Mouse (Mus musculus) embryonic facial prominence, embryonic 15.5 days (tissue): ENCODE results near the gene Mios. TPM values are rescaled to one million over a fixed set of nuclear protein-coding genes. Genes with fewer than 3 reads are reported as not detected.

Experiments used
- ATAC-seq: fragments of 200-750 bp; cut with Nextera tagmentation; 2 replicates; pipeline ENCODE4 v1.8.0; 2017; ENCODE audit warnings: low read depth, moderate TSS enrichment; ENCODE audit not compliant: insufficient number of reproducible peaks, low FRiP score, low TSS enrichment
- H3K27ac ChIP-seq: fragments of 300-500 bp; sonication (generic); replicated peaks from 2 replicates; pipeline ENCODE4 v1.5.1; 2015; ENCODE audit warnings: mild to moderate bottlenecking, inconsistent platforms
- H3K27me3 ChIP-seq: fragments of 300-500 bp; sonication (generic); 2 replicates; pipeline ENCODE4 v1.6.1; 2015; ENCODE audit warnings: inconsistent platforms
- H3K36me3 ChIP-seq: fragments of 300-500 bp; sonication (generic); 2 replicates; pipeline ENCODE4 v1.6.1; 2015; ENCODE audit warnings: mild to moderate bottlenecking, inconsistent platforms
- H3K4me1 ChIP-seq: fragments of 300-500 bp; sonication (generic); 2 replicates; pipeline ENCODE4 v1.6.1; 2015; ENCODE audit warnings: inconsistent platforms
- H3K4me2 ChIP-seq: fragments of 300-500 bp; sonication (generic); replicated peaks from 2 replicates; pipeline ENCODE4 v1.6.1; 2015; ENCODE audit warnings: mild to moderate bottlenecking, inconsistent platforms
- H3K4me3 ChIP-seq: fragments of 300-500 bp; sonication (generic); replicated peaks from 2 replicates; pipeline ENCODE4 v1.5.1; 2015; ENCODE audit warnings: mild to moderate bottlenecking, inconsistent platforms
- H3K9ac ChIP-seq: fragments of 300-500 bp; sonication (generic); 2 replicates; pipeline ENCODE4 v1.6.1; 2015; ENCODE audit warnings: inconsistent platforms
- H3K9me3 ChIP-seq: fragments of 300-500 bp; sonication (generic); replicated peaks from 2 replicates; pipeline ENCODE4 v1.6.1; 2016; ENCODE audit warnings: inconsistent platforms
- WGBS: fragments of 180-500 bp; shearing (Covaris S2); methylation state at CpG from one replicate; pipeline ENCODE4 v1.1.7; 2015; 5-methylcytosine and 5-hydroxymethylcytosine counted together
- polyA plus RNA-seq: library from polyadenylated mRNA; unstranded; fragments of >200 nt; fragmentation: Nextera tagmentation; extraction: Ambion mirVana; gene quantifications from 2 replicates; pipeline ENCODE4 v1.2.1, GENCODE M21; 2015

The Mios gene
- polyA plus RNA-seq, 1 experiment from 2014 or later, result 21.4 TPM

- H3K27me3 ChIP-seq, result no peaks in the 10 kb centered on the region
- no peak overlapping the region for H3K9ac ChIP-seq
- 71% methylated on average over 5 of the region's 5 CpGs for WGBS
- H3K4me3 ChIP-seq, result no peak overlapping the region
- H3K36me3 ChIP-seq, result no peaks in the 10 kb centered on the region
- H3K27ac ChIP-seq, result no peak overlapping the region
- ATAC-seq, result no peak
- H3K9me3 ChIP-seq, result no peaks in the 10 kb centered on the region
- H3K4me2 ChIP-seq, result no peak overlapping the region
- no peaks in the 10 kb centered on the region for H3K4me1 ChIP-seq
Measured at GRCm38 (mm10) chr6:8278426-8279002, 69.5 kb downstream of the Mios start.

DNA sequence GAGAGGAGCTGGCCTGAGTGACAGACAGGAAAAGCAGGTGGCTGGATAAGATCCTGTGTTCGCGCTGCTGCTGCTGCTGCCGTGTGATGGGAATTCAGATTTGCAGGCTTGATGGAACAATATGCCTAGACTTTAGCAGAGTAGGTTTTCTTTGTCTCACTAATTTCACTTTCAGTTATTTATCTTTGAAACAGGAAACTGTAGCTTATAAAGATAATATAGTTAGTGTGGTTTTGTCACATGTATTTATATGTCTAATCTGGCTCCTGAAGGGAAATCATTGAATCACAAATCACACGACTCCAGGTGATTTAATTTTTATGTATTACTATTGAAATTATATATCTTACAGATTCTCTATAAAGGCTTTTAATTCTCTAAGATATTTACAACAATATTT, 74.2 kb downstream of the Mios start:
- Histone ChIP-seq H3K4me2 (no peak overlapping the region), H3K9me3 (no peaks in the 10 kb centered on the region), H3K27ac (no peak overlapping the region), H3K9ac (no peak overlapping the region), H3K27me3 (no peaks in the 10 kb centered on the region), H3K4me3 (no peak overlapping the region), H3K4me1 (no peaks in the 10 kb centered on the region), H3K36me3 (no peaks in the 10 kb centered on the region)
- no peak for ATAC-seq
- WGBS, result 77% methylated on average over 4 of the region's 4 CpGs

- ATAC-seq, result no peak
- Histone ChIP-seq H3K27ac (no peak overlapping the region; the same call in 1 of the 2 replicates), H3K36me3 (no peaks in the 10 kb centered on the region)
Measured at GRCm38 (mm10) chr6:8285401-8285960, 76.5 kb downstream of the Mios start.

More at GRCm38 (mm10) chr6:8285401-8285960, 76.5 kb downstream of the Mios start:
- Histone ChIP-seq H3K27me3 (no peaks in the 10 kb centered on the region), H3K4me2 (no peak overlapping the region), H3K9ac (no peak overlapping the region), H3K9me3 (no peaks in the 10 kb centered on the region), H3K4me3 (no peak overlapping the region), H3K4me1 (no peaks in the 10 kb centered on the region)
- WGBS, result 34% methylated on average over 3 of the region's 3 CpGs

Other genes with a start within 250 kb of the Mios start
- 0.34 and 0.52 TPM in 2 replicates for gene Col28a1, start 16.6 kb upstream of the Mios start, polyA plus RNA-seq
- gene Rpa3, start 50.0 kb downstream of the Mios start, polyA plus RNA-seq, result 121 and 123 TPM in 2 replicates
- gene Umad1, start 50.1 kb downstream of the Mios start, polyA plus RNA-seq, result 18.2 and 19.0 TPM in 2 replicates
- 8.1 and 8.5 TPM in 2 replicates for gene Gm45062, start 50.2 kb downstream of the Mios start, polyA plus RNA-seq